Mouse (Mus musculus): ENCODE measurements around the gene Camta1. TPM values are rescaled to one million over a fixed set of nuclear protein-coding genes. Genes with fewer than 3 reads are reported as not detected.

Camta1 gene
- total RNA-seq, 1 experiment: 9.3 TPM

- Histone ChIP-seq H3K27ac (ENCODE audit: insufficient read depth, low read depth, low read length, poor library complexity, severe bottlenecking) (no peak overlapping the region), H3K36me3 (ENCODE audit: control insufficient read depth, insufficient read depth, low read length, poor library complexity, severe bottlenecking) (no peaks in the 10 kb centered on the region), H3K4me3 (ENCODE audit: insufficient read depth in 1 of 2, low read depth in 1 of 2, low read length in 2 of 2, poor library complexity in 1 of 2, severe bottlenecking in 1 of 2) (no peak overlapping the region), H3K9me3 (ENCODE audit: control insufficient read depth, insufficient read depth, low read depth, low read length) (no peaks in the 10 kb centered on the region), H3K4me1 (ENCODE audit: control insufficient read depth in 2 of 2, insufficient read depth in 2 of 2, low read length in 2 of 2, poor library complexity in 1 of 2) (peaks cover 0 to 5% of the 10 kb centered on the region in 2 experiments; a peak in 2 of 4 replicates), H3K9ac (ENCODE audit: insufficient read depth, low read depth, low read length, poor library complexity, severe bottlenecking) (no peak overlapping the region)
- TF ChIP-seq ZNF384 (IDR thresholded peaks at IDR 0.05; ENCODE audit: low read depth, low read length): no peak
- no peak for TF ChIP-seq HCFC1 (IDR thresholded peaks at IDR 0.05; ENCODE audit: borderline replicate concordance, insufficient read depth, low read length)
- in situ Hi-C loops (cut with MboI; ENCODE audit: low sequenced_read_pairs in 2 of 2, unreplicated experiment in 2 of 2): no loop called here
- DNase-seq (ENCODE audit: low read depth, low spot score): no peak
Measured at GRCm38 (mm10) chr4:151895624-151896023, 33.9 kb upstream of the Camta1 start.

DNA sequence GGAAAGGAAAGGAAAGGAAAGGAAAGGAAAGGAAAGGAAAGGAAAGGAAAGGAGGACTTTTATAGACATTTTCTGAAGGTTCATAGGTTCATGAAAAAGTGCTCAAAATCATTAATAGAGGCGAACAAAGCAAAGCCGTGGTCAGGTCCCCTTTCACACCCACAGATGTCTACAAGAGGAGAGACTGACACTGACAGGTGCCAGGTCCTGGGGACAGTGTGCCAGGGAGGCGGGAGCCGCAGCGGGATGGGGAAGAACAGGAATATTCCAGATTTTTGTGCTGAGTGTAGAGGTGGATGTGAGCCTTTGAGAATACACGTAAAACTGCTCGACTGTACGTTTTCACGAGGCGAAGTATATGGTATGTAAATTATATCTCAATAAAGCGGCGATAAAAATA is 33.2 kb upstream of the Camta1 start:
- in situ Hi-C loops (cut with MboI; ENCODE audit: low sequenced_read_pairs in 2 of 2, unreplicated experiment in 2 of 2): no loop called here
- Histone ChIP-seq H3K9me3 (ENCODE audit: control insufficient read depth, insufficient read depth, low read depth, low read length) (no peaks in the 10 kb centered on the region), H3K9ac (ENCODE audit: insufficient read depth, low read depth, low read length, poor library complexity, severe bottlenecking) (no peak overlapping the region), H3K4me1 (ENCODE audit: control insufficient read depth in 2 of 2, insufficient read depth in 2 of 2, low read length in 2 of 2, poor library complexity in 1 of 2) (peaks cover 0 to 5% of the 10 kb centered on the region in 2 experiments; a peak in 2 of 4 replicates), H3K27ac (ENCODE audit: insufficient read depth, low read depth, low read length, poor library complexity, severe bottlenecking) (no peak overlapping the region), H3K36me3 (ENCODE audit: control insufficient read depth, insufficient read depth, low read length, poor library complexity, severe bottlenecking) (no peaks in the 10 kb centered on the region), H3K4me3 (ENCODE audit: insufficient read depth in 1 of 2, low read depth in 1 of 2, low read length in 2 of 2, poor library complexity in 1 of 2, severe bottlenecking in 1 of 2) (no peak overlapping the region)
- TF ChIP-seq ZNF384 (IDR thresholded peaks at IDR 0.05; ENCODE audit: low read depth, low read length) (no peak), HCFC1 (IDR thresholded peaks at IDR 0.05; ENCODE audit: borderline replicate concordance, insufficient read depth, low read length) (no peak), CHD2 (IDR thresholded peaks at IDR 0.05; ENCODE audit: low read depth, low read length) (no peak), MAFK (IDR thresholded peaks at IDR 0.05; ENCODE audit: insufficient read depth, low read depth, low read length) (no peak), ZC3H11A (IDR thresholded peaks at IDR 0.05; ENCODE audit: borderline replicate concordance, low read depth, low read length) (no peak)
- no peak for DNase-seq (ENCODE audit: low read depth, low spot score)

DNA sequence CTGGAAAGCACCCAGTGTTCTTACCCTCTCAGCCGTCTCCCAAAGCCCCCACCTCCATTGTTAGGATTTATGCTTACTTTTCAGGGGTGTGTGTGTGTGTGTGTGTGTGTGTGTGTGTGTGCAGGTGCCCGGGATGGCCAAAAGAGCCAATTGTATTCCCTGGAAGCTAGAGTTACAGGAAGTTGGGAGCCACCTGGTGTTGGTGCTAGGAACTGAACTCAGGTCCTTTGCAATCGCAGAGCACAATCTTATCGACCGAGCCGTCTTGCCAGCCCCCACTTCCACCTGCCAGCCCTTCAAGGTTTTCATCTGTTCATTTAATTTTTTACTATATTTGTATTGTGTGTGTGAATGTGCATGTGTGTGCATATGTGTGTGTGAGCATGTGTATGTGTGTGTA is 31.6 kb upstream of the Camta1 start:
- H3K36me3 ChIP-seq (ENCODE audit: control insufficient read depth, insufficient read depth, low read length, poor library complexity, severe bottlenecking): no peaks in the 10 kb centered on the region
- no peak overlapping the region for H3K9ac ChIP-seq (ENCODE audit: insufficient read depth, low read depth, low read length, poor library complexity, severe bottlenecking)
- H3K4me1 ChIP-seq (ENCODE audit: control insufficient read depth in 2 of 2, insufficient read depth in 2 of 2, low read length in 2 of 2, poor library complexity in 1 of 2): peaks cover 0 to 5% of the 10 kb centered on the region in 2 experiments; a peak in 2 of 4 replicates
- 0 out of 4 replicates have a peak overlapping the region, but pooled peaks of 1 of the 2 experiments have one; percentile 13 for H3K4me3 ChIP-seq (ENCODE audit: insufficient read depth in 1 of 2, low read depth in 1 of 2, low read length in 2 of 2, poor library complexity in 1 of 2, severe bottlenecking in 1 of 2)
- no peak for DNase-seq (ENCODE audit: low read depth, low spot score)
- H3K9me3 ChIP-seq (ENCODE audit: control insufficient read depth, insufficient read depth, low read depth, low read length): no peaks in the 10 kb centered on the region
- H3K27ac ChIP-seq (ENCODE audit: insufficient read depth, low read depth, low read length, poor library complexity, severe bottlenecking): no peak overlapping the region; the same call in 1 of the 2 replicates
- in situ Hi-C loops (cut with MboI; ENCODE audit: low sequenced_read_pairs in 2 of 2, unreplicated experiment in 2 of 2): no loop called here
- no peak for TF ChIP-seq ZNF384 (IDR thresholded peaks at IDR 0.05; ENCODE audit: low read depth, low read length)
- no peak for TF ChIP-seq MAFK (IDR thresholded peaks at IDR 0.05; ENCODE audit: insufficient read depth, low read depth, low read length)
- TF ChIP-seq HCFC1 (IDR thresholded peaks at IDR 0.05; ENCODE audit: borderline replicate concordance, insufficient read depth, low read length): no peak
- no peak for TF ChIP-seq ZC3H11A (IDR thresholded peaks at IDR 0.05; ENCODE audit: borderline replicate concordance, low read depth, low read length)
- no peak for TF ChIP-seq CHD2 (IDR thresholded peaks at IDR 0.05; ENCODE audit: low read depth, low read length)

- Histone ChIP-seq H3K36me3 (ENCODE audit: control insufficient read depth, insufficient read depth, low read length, poor library complexity, severe bottlenecking) (no peaks in the 10 kb centered on the region), H3K4me3 (ENCODE audit: insufficient read depth in 1 of 2, low read depth in 1 of 2, low read length in 2 of 2, poor library complexity in 1 of 2, severe bottlenecking in 1 of 2) (peak overlapping the region; percentile 34 to 58; a peak in 3 of 4 replicates), H3K27ac (ENCODE audit: insufficient read depth, low read depth, low read length, poor library complexity, severe bottlenecking) (no peak overlapping the region), H3K9me3 (ENCODE audit: control insufficient read depth, insufficient read depth, low read depth, low read length) (no peaks in the 10 kb centered on the region), H3K9ac (ENCODE audit: insufficient read depth, low read depth, low read length, poor library complexity, severe bottlenecking) (no peak overlapping the region), H3K4me1 (ENCODE audit: control insufficient read depth in 2 of 2, insufficient read depth in 2 of 2, low read length in 2 of 2, poor library complexity in 1 of 2) (peaks cover 0 to 3% of the 10 kb centered on the region in 2 experiments; a peak in 1 of 4 replicates)
- in situ Hi-C loops (cut with MboI; ENCODE audit: low sequenced_read_pairs in 2 of 2, unreplicated experiment in 2 of 2): no loop called here
- peak; percentile 51 for DNase-seq (ENCODE audit: low read depth, low spot score)
- TF ChIP-seq MAFK (IDR thresholded peaks at IDR 0.05; ENCODE audit: insufficient read depth, low read depth, low read length) (no peak), HCFC1 (IDR thresholded peaks at IDR 0.05; ENCODE audit: borderline replicate concordance, insufficient read depth, low read length) (no peak), ZNF384 (IDR thresholded peaks at IDR 0.05; ENCODE audit: low read depth, low read length) (no peak), CHD2 (IDR thresholded peaks at IDR 0.05; ENCODE audit: low read depth, low read length) (no peak), ZC3H11A (IDR thresholded peaks at IDR 0.05; ENCODE audit: borderline replicate concordance, low read depth, low read length) (no peak)
Measured at GRCm38 (mm10) chr4:151881590-151881989, 19.9 kb upstream of the Camta1 start.

All from ES-E14 (cell line).